Mouse (Mus musculus) testis, adult 2 months (tissue): Measurements from ENCODE around the gene Ncam1.

Source experiments
- CTCF ChIP-seq: fragments of 200-500 bp; IDR thresholded peaks from 2 replicates; pipeline ENCODE4 v1.5.1; 2012; ENCODE audit warnings: low read depth, mild to moderate bottlenecking, inconsistent platforms, low read length, moderate library complexity; ENCODE audit not compliant: control insufficient read depth, insufficient read depth, insufficient replicate concordance
- POLR2A ChIP-seq: fragments of 200-500 bp; IDR thresholded peaks from 2 replicates; pipeline ENCODE4 v1.6.1; 2012; ENCODE audit warnings: low read depth, mild to moderate bottlenecking, inconsistent platforms, low read length, moderate library complexity; ENCODE audit not compliant: control insufficient read depth

GRCm38 (mm10) chr9:49814442-49814841 lies 15.7 kb upstream of the Ncam1 start:
- no peak for TF ChIP-seq CTCF
- no peak for TF ChIP-seq POLR2A
